Comparison of ENCODE assay signal across 8 mouse cellular contexts in genomic region chr19:53390495-53391007, GRCm38 (mm10). TPM values are rescaled to one million over a fixed set of nuclear protein-coding genes. Genes with fewer than 3 reads are reported as not detected.
DNase-seq lines count a peak whose midpoint lies in the region; ATAC-seq and TF ChIP-seq lines count a peak whose summit lies in the region.

Gene Smndc1 (minus strand): TSS chr19:53390578.

- H3K4me3 ChIP-seq in bone marrow macrophage, adult 2 months (ENCODE audit: insufficient read depth, low read length): peak within 1 kb of the TSS; percentile 99
- H3K4me3 ChIP-seq in embryonic fibroblast, embryonic 13.5 days (ENCODE audit: insufficient read depth, low read length): peak within 1 kb of the TSS; percentile 99
- peak within 1 kb of the TSS; percentile 98 for H3K4me3 ChIP-seq in kidney, embryonic 14.5 days (ENCODE audit: low read length)
- peak within 1 kb of the TSS; percentile 98 for H3K4me3 ChIP-seq in limb, embryonic 15.5 days

- no peak for TF ChIP-seq CTCF in bone marrow macrophage, adult 2 months (IDR thresholded peaks at IDR 0.05; ENCODE audit: low read depth, low read length)
- no peak for TF ChIP-seq CTCF in embryonic fibroblast, embryonic 13.5 days (IDR thresholded peaks at IDR 0.05; ENCODE audit: borderline replicate concordance, insufficient read depth, low read length)

- peaks cover 17% of the 10 kb centered on the region for H3K4me1 ChIP-seq in bone marrow macrophage, adult 2 months (ENCODE audit: control insufficient read depth, insufficient read depth, low read length)
- peaks cover 2% of the 10 kb centered on the region; the same call in 1 of the 2 replicates for H3K4me1 ChIP-seq in embryonic fibroblast, embryonic 13.5 days (ENCODE audit: control insufficient read depth, insufficient read depth, low read length)
- H3K4me1 ChIP-seq in kidney, embryonic 14.5 days (ENCODE audit: control insufficient read depth, insufficient read depth, low read length): peaks cover 4% of the 10 kb centered on the region; the same call in 1 of the 2 replicates
- H3K4me1 ChIP-seq in limb, embryonic 15.5 days: peaks cover 12% of the 10 kb centered on the region

- H3K36me3 ChIP-seq in kidney, embryonic 14.5 days (ENCODE audit: control insufficient read depth, insufficient read depth, low read length): peaks cover 32% of the 10 kb centered on the region
- peaks cover 27% of the 10 kb centered on the region for H3K36me3 ChIP-seq in limb, embryonic 15.5 days

- TF ChIP-seq POLR2A in bone marrow macrophage, adult 2 months (IDR thresholded peaks at IDR 0.05; ENCODE audit: borderline replicate concordance, low read depth, low read length): peak; percentile 88
- peak; percentile 91 for TF ChIP-seq POLR2A in embryonic fibroblast, embryonic 13.5 days (IDR thresholded peaks at IDR 0.05; ENCODE audit: low read depth, low read length)

- peak; percentile 98 for ATAC-seq in kidney, embryonic 14.5 days (ENCODE audit: low FRiP score, low TSS enrichment)
- ATAC-seq in limb, embryonic 15.5 days (ENCODE audit: insufficient number of reproducible peaks, low FRiP score, low TSS enrichment, low read depth): peak; percentile 98

- H3K27ac ChIP-seq in bone marrow macrophage, adult 2 months (ENCODE audit: insufficient read depth, low read depth, low read length): peak within 1 kb of the TSS; percentile 83
- peak within 1 kb of the TSS; percentile 88 for H3K27ac ChIP-seq in embryonic fibroblast, embryonic 13.5 days (ENCODE audit: insufficient read depth, low read length)
- peak within 1 kb of the TSS; percentile 98 for H3K27ac ChIP-seq in kidney, embryonic 14.5 days (ENCODE audit: low read depth, low read length)
- H3K27ac ChIP-seq in limb, embryonic 15.5 days: peak within 1 kb of the TSS; percentile 99

- H3K4me2 ChIP-seq in kidney, embryonic 14.5 days (replicated peaks; ENCODE audit: low read depth, low read length): peak within 1 kb of the TSS; percentile 80
- peak within 1 kb of the TSS; percentile 60 for H3K4me2 ChIP-seq in limb, embryonic 15.5 days

- no peaks in the 10 kb centered on the region for H3K9me3 ChIP-seq in kidney, embryonic 14.5 days (ENCODE audit: control insufficient read depth, low read length)
- H3K9me3 ChIP-seq in limb, embryonic 15.5 days: no peaks in the 10 kb centered on the region

- peak; percentile 100 for DNase-seq in A20 (ENCODE audit: low read depth, low spot score)
- peak; percentile 99 for DNase-seq in heart, adult 9 months (ENCODE audit: low spot score in 2 of 2)
- peak; percentile 98 to 99 for DNase-seq in monocyte, adult 2 months (ENCODE audit: low read depth in 1 of 2, low spot score in 2 of 2)
- peak; percentile 100 for DNase-seq in spleen, postnatal 36 days (ENCODE audit: low spot score in 2 of 2)

- no peaks in the 10 kb centered on the region for H3K27me3 ChIP-seq in kidney, embryonic 14.5 days (ENCODE audit: control insufficient read depth, insufficient read depth, low read length)
- no peaks in the 10 kb centered on the region for H3K27me3 ChIP-seq in limb, embryonic 15.5 days

- peak within 1 kb of the TSS; percentile 99 for H3K9ac ChIP-seq in kidney, embryonic 14.5 days (ENCODE audit: low read depth, low read length)
- peak within 1 kb of the TSS; percentile 98 for H3K9ac ChIP-seq in limb, embryonic 15.5 days

- under 1% methylated on average over 48 of the region's 48 CpGs for WGBS in kidney, embryonic 14.5 days
- WGBS in limb, embryonic 15.5 days: under 1% methylated on average over 48 of the region's 48 CpGs

RNA-seq across cellular contexts. Expression of gene Smndc1, which starts in this region (rescaled TPM):
- 40.8 and 44.3 TPM in 2 replicates for polyA plus RNA-seq in bone marrow macrophage, adult 2 months (2012; ENCODE audit: insufficient read depth, insufficient read length, missing spikeins)
- polyA plus RNA-seq in embryonic fibroblast, embryonic 13.5 days (2011; ENCODE audit: insufficient read length, low read depth, missing spikeins): 55.0 and 61.7 TPM in 2 replicates
- 47.7 and 49.4 TPM in 2 replicates for polyA plus RNA-seq in kidney, embryonic 14.5 days (2014; fragmentation: Nextera tagmentation; extraction: Ambion mirVana)
- polyA plus RNA-seq in limb, embryonic 15.5 days (2015; fragmentation: Nextera tagmentation; extraction: Ambion mirVana): 35.9 and 37.5 TPM in 2 replicates

Comparison
In these comparisons a context has a peak if more than half of its experiments do, and no peak if none do; other contexts are left out.
1. Peak in every context shown above with its lines: DNase-seq, ATAC-seq, H3K4me3 ChIP-seq and H3K27ac ChIP-seq.